Mouse (Mus musculus) gastrocnemius, postnatal 4 days (tissue): ENCODE measurements around the gene Syne4. TPM values are rescaled to one million over a fixed set of nuclear protein-coding genes. Genes with fewer than 3 reads are reported as not detected.

ENCODE experiments used
- DNase-seq, 2 experiments: peaks; one replicate each; pipeline ENCODE4 v3.0.0; 2021 to 2022; ENCODE audit warnings: low spot score in 2 of 2, mixed read lengths in 2 of 2
- total RNA-seq, 2 experiments: library from RNA; stranded (reverse); gene quantifications; 2 replicates each; pipeline ENCODE4 v1.2.3; 2021

Gene Syne4
- total RNA-seq, 2 experiments from 2014 or later: 2.5 to 3.8 TPM

DNA sequence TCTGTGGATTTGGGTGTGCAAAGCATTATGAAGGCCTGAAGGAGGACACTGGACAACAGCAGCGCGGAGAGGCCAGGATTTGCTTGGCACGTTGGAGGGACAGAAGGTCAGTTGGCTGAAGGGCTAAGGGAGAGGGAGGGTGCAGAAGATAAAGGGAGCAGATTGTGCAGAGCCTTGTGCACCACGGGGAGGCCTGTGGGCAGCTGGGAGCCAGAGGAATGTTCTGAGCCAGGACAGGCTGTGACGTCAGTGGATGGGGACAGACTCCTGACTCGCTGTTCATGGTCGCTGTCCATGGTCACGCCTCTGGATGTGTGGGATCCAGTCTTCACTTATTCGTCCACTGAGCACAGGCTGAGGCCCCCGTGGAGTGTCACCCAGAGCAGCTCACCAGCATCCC, 19.5 kb upstream of the Syne4 start:
- peak in 1 of 2 experiments; percentile 43 for DNase-seq

DNA sequence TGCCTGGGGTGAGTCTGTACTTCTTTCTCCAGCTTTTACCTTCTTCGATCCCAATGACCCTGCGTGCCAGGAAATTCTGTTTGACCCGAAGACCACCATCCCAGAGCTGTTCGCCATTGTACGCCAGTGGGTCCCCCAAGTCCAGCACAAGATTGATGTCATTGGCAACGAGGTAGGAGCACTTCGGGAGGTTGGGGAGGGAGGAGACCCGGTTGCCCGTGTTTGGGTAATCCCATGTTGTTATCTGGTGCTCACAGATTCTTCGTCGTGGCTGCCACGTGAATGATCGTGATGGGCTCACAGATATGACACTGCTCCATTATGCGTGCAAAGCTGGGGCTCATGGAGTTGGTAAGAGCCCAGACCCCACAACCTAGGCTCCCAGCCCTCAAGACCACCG, 17.8 kb upstream of the Syne4 start:
- DNase-seq: no peak

DNA sequence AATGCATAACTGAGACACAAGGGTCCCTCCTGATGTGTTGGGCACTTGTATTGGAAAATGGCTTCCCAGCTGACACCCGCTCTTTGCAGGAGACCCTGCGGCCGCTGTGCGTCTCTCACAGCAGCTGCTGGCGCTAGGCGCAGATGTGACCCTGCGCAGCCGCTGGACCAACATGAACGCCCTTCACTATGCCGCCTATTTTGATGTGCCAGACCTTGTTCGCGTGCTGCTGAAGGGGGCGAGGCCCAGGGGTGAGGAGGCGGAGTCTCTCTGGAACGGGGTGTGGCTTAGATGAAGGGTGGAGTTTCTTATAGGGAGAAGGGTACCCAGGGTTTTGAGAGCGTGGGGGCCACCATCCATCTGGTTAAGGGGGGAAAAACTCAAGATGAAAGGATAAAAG, 17.3 kb upstream of the Syne4 start:
- DNase-seq: no peak

DNA sequence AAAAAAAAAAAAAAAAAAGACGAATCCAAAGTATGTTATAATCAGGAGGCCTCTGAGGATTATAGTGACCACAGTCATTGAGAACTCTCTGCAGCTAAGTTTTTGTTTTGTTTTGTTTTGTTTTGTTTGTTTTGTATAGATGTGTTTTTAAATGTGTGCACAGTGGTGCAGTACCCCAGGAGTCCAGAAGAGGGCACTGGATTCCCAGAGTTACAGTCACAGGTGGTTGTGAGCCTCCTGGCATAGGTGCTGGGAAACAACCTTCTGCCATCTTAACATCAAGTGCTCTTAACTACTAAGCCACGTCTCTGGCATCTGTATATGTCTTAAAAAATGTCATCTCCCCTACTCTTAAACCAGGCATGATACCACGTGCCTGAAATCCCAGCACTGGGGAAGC, 13.7 kb upstream of the Syne4 start:
- no peak for DNase-seq

DNA sequence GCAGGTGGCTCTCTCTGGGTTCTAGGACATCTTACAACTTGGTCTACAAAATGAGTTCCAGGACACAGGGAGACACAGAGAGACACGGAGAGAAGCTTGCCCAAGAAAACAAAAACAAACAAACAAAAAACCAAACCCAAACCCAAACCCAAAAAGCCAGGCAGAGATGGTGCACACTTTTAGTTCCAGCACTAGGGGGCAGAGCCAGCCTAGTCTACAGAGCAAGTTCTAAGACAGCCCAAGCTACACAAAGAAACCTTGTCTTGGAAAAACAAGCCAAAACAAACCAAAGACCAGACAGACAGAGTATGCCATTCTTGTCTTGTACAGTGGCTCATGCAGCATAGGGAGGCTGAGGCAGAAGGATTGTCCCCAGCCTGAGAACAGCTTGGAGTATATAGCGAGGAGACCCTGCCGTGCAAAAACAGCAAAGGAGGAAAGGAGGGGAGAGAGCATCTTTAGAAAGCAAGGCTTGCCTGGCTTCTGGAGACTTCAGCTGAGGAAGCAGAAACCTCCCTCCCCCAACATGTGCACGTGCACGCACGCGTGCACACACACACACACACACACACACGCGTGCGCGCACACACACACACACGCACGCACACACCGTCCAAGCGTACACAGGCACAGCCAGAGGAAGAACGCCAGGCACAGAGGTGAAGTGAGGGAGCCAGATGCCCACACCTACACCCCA, 8.4 kb upstream of the Syne4 start:
- DNase-seq: no peak

DNA sequence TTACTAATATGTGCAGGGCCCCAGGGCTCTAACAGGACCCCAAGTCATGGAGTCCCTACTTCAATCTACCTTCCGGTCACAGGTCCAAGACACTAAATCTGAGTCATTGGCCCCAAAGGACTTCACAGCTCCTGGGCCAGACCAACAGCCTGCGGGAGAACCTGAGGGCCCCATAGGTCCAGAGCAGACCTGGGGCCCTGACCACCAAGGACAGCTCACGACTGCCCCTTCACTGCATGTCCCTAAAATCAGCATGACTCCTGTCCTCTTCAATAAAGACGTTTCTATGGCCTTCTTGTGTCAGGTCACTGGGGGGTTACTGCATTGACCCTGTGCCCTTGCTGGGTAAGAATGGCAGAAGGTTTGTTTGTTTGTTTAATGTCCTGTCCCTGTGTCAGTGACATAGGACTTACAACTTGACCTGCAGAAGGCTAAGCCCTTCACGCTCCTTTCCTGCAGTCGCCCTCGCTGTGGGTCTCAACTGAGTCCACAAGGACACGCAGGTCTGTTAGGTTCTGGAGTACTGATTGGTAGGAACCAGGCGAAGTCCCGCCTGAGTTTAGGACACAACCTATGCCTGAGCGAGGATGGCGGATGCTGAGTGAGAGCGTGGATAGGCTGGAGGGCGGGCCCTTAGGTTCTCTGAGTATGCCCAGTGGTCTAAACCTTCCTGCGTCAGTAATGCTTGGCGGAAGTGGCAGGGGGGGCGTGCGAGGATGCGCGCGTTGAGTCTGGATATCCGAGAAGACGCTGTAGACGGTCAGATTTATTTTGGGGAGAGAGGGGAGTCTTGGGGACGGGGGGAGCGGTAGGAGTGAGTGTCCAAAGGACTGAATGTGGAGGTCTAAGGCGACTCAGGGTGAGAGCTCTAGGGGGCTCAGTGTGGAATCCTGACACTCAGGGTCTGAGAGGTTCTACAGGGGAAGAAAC, 6.3 kb upstream of the Syne4 start, which contains the start of gene Alkbh6:
TSS of gene Alkbh6 (plus strand) at position 642 of the 930 bp plus-strand sequence.
- peak; percentile 69 to 90 for DNase-seq

DNA sequence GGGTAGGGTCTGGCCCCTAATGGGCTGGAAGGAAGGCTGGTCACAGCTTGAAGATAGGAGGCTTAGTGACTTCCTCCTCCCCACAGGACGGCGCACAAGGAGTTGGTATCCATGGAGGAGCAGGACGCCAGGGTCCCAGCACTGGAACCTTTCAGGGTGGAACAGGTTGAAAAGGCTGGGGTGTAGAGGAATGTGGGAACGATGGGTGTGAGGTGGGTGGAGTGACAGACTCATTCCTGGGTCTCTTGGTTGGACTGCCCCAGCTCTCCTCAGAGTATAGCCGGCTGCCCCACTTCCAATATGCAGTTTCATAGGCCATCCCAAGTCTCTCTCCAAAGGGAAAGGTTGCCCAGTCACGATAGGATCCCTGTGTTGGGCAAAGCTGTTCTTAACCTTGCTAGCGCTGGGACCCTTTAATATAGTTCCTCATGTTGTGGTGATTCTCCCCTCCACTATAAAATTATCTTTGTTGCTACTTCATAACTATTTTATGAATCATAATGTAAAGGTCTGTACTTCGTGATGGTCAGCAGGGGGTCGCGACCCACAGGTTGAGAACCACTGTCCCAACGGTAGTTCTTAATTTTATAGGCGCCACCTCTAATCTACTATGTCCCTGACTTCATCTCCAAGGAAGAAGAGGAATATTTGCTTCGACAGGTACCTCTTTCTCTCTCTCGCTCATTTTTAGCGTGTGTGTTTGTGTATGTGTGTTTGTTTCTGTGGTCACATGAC, 5.0 kb upstream of the Syne4 start:
- no peak for DNase-seq

DNA sequence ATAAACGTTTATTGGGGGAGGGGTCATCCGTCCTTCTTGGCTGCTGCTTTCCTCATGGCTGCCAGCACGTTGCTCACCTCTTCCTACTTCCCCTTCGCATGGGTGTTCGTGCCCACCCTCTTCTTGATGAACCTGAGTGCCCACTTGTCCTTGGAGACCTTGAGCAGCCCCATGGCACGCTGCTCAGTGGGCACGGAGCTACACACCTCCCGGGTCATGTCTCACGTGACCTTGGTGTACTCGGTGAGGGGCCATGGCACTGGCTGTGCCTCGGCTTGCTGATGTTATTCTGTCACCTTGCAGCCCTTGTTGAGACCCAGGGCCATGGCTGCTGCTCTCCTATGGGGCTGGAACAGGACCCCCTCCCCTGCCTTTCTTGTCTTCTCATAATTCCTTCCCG, 4.5 kb upstream of the Syne4 start:
- DNase-seq: no peak

DNA sequence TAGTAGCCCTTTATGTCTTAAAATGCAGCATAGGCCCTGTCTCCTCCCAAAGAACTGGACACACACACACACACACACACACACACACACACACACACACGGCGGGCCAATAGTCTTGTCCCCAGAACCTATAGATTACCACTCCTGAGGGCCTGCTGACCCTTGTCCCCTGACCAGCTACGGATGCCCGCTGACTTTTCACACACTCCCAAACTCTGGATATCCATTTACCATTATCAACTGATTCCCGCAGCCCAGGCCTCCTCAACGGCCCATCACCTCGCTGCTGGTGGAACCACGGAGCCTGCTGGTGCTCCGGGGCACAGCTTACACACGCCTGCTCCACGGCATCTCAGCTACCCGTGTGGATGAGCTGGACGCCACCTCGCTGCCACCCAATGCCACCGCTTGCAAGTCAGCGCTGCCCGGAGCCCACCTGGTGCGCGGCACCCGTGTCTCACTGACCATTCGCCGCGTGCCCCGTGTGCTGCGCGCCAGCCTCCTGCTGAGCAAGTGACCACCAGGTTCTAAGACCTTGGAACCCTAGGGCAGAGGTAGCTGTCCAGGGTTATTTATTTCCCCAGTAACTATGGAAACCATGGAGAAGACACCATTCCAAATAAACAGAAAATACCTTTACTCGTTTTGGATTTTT, 814 bp upstream of the Syne4 start:
- DNase-seq: no peak

DNA sequence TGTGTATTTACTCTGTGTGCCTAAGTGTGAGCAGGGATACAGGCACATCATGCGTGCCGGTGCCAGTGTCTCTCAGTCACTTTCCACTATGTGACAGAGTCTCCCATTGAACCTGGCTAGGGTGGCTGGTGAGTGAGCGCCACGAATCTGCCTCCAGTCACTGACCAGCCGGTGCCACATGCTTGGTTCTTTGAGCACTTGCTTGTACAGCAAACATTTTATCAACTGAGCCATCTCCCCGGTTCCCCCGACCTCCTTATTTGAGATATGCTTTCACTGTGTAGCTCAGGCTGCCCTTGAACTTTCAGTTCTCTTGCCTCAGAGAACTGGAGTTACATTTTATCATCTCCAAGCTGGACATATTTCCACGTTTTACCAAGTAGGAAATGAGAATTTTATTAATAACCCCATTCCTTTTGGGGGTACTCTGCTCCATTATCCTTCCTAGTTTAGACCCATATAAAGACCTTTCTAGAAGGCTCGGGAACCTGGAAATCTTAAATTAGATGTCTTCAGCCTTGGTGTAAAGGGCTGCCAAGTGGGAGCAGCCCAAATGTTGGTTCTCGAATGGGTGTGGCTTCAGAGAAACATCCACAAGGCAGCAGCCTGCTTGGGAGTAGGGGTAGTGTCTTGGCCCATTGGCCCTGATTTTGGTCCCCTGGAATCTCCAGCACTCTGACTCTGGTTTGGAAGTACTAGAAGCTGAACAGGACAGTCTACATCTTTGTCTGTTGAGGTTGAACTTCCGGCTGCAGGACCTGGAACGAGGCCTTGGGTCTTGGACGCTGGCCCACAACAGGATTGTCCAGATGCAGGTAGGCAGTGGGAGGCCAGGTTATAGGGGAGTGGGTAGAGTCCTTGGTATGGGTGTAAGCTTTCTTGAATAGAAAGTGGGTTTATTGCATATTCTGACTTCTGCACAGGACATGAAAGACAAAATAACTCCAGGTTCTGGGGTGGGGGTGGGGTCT, 1.2 kb downstream of the Syne4 start:
- DNase-seq: no peak

DNA sequence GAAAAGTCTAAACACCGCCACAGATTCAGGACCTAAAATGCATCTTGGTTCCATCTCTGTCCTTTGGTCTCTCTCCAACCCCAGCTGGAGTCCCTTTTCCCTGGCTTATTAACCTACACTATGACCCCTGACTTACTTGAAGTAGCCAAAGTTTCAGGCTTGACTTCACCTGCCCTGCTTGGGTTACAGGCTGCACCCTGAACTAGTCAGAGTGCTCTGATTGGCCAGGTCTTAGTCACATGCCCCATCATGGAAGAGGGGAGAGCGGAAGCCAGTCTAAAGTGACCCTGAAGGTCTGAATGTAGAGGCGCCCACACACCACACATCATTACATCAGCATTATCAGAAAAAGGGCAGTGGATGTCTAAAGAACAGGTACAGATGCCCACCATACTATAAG, 3.5 kb downstream of the Syne4 start:
- no peak for DNase-seq

DNA sequence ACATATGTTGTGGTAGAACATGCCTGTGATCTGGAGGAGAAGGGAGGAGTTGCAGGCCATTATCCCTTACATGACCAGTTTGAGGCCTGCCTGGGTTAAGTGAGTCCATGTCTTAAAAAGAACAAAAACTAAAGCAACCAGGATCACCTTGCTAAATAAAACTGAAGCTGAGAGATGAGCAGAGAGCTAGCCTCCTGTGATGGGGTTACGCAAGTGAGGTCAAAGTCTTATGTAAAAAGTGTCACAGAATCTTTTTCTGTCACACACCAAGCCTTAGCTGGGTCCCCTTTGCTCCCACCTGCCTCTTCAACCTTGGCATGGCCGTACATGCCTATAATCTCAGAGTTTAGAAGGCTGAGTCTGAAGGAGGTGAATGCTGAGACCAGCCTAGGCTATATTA, 6.3 kb downstream of the Syne4 start:
- no peak for DNase-seq

DNA sequence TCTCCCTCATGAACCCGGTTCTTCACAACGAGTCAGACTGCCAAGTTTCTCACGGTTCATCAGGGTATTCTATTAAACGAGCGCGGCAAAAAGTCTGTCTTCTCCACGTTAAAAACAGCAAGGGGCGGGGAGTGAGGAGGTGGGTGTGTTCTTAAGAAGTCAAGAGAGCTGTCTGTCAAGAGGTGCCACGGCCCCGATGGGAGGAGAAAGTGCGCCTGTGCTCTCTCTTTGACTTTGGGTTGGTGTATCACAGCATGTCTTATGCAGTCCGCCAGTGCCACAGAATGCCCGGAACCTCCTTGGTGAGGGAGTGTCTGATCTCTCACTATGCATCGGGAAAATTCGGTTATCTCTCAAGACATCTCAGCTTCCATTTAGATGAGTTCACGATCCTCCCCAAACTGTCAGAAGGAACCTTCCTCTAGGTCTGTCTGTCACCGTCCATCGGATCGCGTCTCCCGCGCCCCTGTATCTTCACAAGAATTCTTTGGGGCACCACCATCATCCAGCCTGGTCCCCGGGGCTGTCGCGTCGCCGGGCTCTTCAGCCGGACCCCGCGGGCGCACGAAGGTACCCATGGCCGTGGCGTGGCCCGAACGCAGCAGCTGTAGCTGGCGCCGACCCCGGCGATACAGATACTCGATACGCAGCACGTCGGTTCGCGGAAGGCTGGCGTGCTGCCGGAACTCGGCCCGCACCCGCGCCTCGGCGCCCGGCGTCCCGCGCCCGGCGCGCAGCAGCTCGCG, 7.1 kb downstream of the Syne4 start, which contains the start of gene E130208F15Rik:
TSS of gene E130208F15Rik (plus strand) at position 202 of the 746 bp plus-strand sequence.
- DNase-seq: peak in 1 of 2 experiments; percentile 54

DNA sequence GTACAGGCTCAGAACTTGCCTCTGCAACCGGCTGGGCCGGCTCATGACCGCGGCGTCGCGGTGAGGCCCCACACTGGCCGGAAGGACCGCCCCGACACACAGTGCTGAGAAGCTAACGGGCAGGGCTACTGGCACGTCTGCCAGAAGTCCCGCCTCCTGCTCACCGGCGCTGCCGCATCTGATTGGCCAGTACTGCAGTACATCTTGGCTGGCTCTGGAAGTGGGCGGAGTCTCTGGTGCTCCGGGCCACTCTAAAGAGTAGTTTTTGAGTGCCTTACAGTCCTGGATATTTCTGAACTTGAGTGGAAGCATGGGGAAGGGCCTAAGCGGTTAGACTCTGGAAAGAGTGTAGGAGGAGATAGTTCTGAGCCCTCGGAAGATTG, 7.7 kb downstream of the Syne4 start:
- peak; percentile 91 to 98 for DNase-seq

DNA sequence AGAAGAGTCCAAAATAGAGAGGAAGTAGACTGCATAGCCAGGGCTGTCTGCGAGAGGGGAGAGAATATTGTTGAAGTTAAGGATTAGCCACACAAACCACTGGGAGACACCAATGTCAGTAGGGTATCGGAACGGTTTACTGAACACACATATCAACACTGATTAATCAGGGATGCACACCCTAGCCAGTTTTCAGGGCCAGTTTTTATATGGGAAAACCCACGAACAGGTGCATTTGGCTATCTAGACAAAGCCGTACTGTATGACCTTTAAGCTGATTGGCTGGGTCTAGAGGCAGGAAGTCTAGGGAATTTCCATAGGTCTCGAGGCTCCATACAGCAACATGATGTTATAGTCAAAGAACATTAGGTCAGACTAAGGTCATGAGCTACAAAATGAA, 8.3 kb downstream of the Syne4 start:
- no peak for DNase-seq

DNA sequence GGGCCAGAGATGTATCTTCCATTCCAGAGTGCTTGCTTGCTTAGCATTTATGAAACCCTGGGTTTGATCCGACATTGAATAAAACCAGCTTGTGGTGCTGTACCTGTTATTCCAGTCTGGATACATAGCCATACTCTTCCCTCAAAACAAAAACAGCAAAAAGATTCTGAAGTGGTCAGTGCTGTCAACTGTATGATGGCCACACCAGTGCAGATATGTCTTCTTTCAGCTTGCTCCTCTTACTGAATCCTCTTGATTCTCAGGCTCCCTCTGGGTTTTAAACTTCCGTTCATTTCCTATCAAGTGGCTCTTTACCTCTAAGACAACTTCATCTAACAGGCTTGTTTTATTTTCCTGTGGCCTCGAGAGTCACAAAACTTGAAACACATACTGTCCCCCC, 9.2 kb downstream of the Syne4 start, which contains the start of gene Sdhaf1:
TSS of gene Sdhaf1 (minus strand) at position 101 of the 400 bp plus-strand sequence.
- DNase-seq: no peak

DNA sequence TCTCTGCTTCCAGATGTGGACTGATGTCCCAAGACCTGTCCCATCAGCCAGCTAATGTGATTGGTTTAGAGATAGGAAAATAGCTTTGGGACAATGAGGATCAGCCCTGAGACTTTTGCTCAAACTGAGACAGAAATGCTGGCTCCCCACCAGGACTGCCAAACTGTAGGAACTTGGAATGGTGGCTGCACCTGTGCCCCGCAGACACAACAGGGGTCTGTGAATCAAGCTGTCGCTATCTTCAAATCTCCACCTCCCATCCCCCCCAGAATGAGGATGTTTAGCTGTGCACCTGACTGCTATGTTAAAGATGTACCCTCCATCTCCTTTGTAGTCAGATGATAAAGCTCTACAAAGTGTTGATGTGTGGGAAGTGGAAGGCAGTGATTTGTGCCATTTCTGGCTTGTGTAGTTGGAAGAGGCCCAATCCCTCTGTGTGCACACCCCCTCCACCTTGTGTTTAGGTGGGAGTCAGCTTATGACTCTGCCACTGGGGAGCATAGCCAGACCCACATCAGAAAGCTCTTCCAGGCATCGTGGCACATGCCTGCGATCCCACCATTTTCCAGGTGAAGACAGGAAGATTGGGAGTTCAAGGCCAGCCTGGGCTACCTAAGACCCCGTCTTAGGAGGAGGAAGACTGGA, 9.8 kb downstream of the Syne4 start:
- DNase-seq: no peak

DNA sequence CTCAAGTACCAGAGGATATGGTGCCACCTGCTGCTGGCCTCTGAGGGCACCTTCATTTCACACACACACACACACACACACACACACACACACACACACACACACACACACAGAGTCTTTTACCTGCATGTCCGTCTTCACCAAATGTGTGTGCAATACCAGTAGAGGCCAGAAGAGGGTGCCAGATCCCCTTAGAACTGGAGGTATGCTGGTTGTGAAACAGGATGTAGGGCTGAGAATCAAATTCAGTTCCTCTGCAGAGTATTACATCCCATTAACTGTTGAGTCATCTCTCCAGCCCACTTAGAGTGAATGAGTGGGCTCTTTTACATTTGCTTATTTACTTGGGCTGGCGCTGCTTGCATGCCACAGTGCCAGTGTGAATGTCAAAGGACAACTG, 10.8 kb downstream of the Syne4 start:
- DNase-seq: no peak

DNA sequence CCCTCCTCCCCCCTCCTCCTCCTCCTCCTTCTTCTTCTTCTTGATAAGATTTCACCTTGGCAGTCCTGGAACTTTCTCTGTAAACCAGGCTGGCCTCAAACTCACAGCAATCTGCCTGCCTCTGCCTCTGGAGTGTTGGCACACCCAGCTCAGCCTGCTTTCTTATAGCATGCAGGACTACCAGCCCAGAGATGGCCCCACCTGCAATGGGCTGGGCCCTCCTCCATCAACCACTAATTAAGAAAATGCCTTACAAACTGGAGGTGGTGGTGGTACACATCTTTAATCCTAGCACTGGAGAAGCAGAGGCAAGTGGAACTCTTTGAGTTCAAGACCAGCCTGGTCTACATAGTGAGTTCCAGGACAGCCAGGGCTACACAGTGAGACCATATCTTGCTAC, 11.8 kb downstream of the Syne4 start:
- DNase-seq: no peak
